Comparison of ENCODE assay signal across 22 mouse cellular contexts in genomic region chr12:33308668-33309067, GRCm38 (mm10).
DNase-seq lines count a peak whose midpoint lies in the region; ATAC-seq and TF ChIP-seq lines count a peak whose summit lies in the region.
"Had no signal": no experiment of that assay in that cellular context is flagged by ENCODE, and none has a peak within 500 bp of the region (broad histone marks: within the 10 kb centered on the region; RNA-seq: fewer than 3 reads in every experiment).

No protein-coding gene starts in this region.

- peaks cover 9% of the 10 kb centered on the region; the same call in 1 of the 2 replicates for H3K4me1 ChIP-seq in liver, embryonic 11.5 days (replicated peaks; ENCODE audit: control insufficient read depth, insufficient read depth, low read length)
- H3K4me1 ChIP-seq in liver, embryonic 14.5 days (replicated peaks; ENCODE audit: control insufficient read depth in 2 of 2, insufficient read depth in 2 of 2, low read length in 1 of 2), result peaks cover 11 to 48% of the 10 kb centered on the region in 2 experiments
- H3K4me1 ChIP-seq: embryonic facial prominence, embryonic 15.5 days had no signal

- no peak overlapping the region for H3K27ac ChIP-seq in liver, embryonic 11.5 days (ENCODE audit: low read depth, low read length)
- peak overlapping the region; percentile 56 for H3K27ac ChIP-seq in liver, embryonic 14.5 days
- H3K27ac ChIP-seq: embryonic facial prominence, embryonic 15.5 days; forebrain, embryonic 12.5 days; heart, adult 2 months; heart, embryonic 15.5 days; hindbrain, embryonic 13.5 days had no signal

- peak; percentile 67 for TF ChIP-seq EP300 in liver, embryonic 14.5 days (IDR thresholded peaks at IDR 0.05; ENCODE audit: low read depth)

- no peaks in the 10 kb centered on the region for H3K9me3 ChIP-seq in liver, embryonic 11.5 days (ENCODE audit: control insufficient read depth, low read length)
- no peaks in the 10 kb centered on the region for H3K9me3 ChIP-seq in liver, embryonic 14.5 days (ENCODE audit: control insufficient read depth, low read length)
- H3K9me3 ChIP-seq: embryonic facial prominence, embryonic 15.5 days; forebrain, embryonic 12.5 days; G1E; heart, embryonic 15.5 days; hindbrain, embryonic 13.5 days had no signal

- H3K4me3 ChIP-seq in liver, embryonic 11.5 days (ENCODE audit: low read depth, low read length), result no peak overlapping the region
- no peak overlapping the region for H3K4me3 ChIP-seq in liver, embryonic 14.5 days (ENCODE audit: insufficient read depth in 1 of 2, low read depth in 2 of 2, low read length in 2 of 2)
- H3K4me3 ChIP-seq: embryonic facial prominence, embryonic 15.5 days; forebrain, embryonic 12.5 days; heart, adult 2 months; heart, embryonic 15.5 days; hindbrain, embryonic 13.5 days had no signal

- ATAC-seq in liver, embryonic 11.5 days (replicated peaks; ENCODE audit: low FRiP score), result no peak
- peak; percentile 76 for ATAC-seq in liver, embryonic 14.5 days (ENCODE audit: insufficient read depth)
- ATAC-seq in megakaryocyte progenitor cell, adult 5-6 weeks (replicated peaks; ENCODE audit: poor library complexity), result peak; percentile 25
- ATAC-seq: CD4-positive, CD25-positive, alpha-beta regulatory T cell, adult 4 months; forebrain, postnatal 0 days had no signal

- H3K4me2 ChIP-seq in liver, embryonic 11.5 days, result no peak overlapping the region
- H3K4me2 ChIP-seq in liver, embryonic 14.5 days (ENCODE audit: low read depth), result peak overlapping the region; percentile 30; the same call in 1 of the 2 replicates
- H3K4me2 ChIP-seq: embryonic facial prominence, embryonic 15.5 days; forebrain, embryonic 12.5 days; heart, embryonic 11.5 days; heart, embryonic 15.5 days; hindbrain, embryonic 13.5 days had no signal

- 66% methylated on average over 7 of the region's 7 CpGs for WGBS in liver, embryonic 11.5 days
- WGBS in liver, embryonic 14.5 days (ENCODE audit: insufficient replicate concordance), result 36% methylated on average over 7 of the region's 7 CpGs

- H3K36me3 ChIP-seq in liver, embryonic 11.5 days (ENCODE audit: control insufficient read depth, insufficient read depth, low read length), result no peaks in the 10 kb centered on the region
- no peaks in the 10 kb centered on the region for H3K36me3 ChIP-seq in liver, embryonic 14.5 days (replicated peaks; ENCODE audit: control insufficient read depth, insufficient read depth, low read depth)
- H3K36me3 ChIP-seq: embryonic facial prominence, embryonic 15.5 days; forebrain, embryonic 12.5 days; heart, embryonic 15.5 days; hindbrain, embryonic 13.5 days had no signal

- H3K9ac ChIP-seq in liver, embryonic 11.5 days (ENCODE audit: low read depth, low read length), result no peak overlapping the region
- no peak overlapping the region for H3K9ac ChIP-seq in liver, embryonic 14.5 days (replicated peaks)
- H3K9ac ChIP-seq: embryonic facial prominence, embryonic 15.5 days; forebrain, embryonic 12.5 days; forebrain, postnatal 0 days; heart, embryonic 15.5 days; hindbrain, embryonic 13.5 days had no signal

- no peaks in the 10 kb centered on the region for H3K27me3 ChIP-seq in liver, embryonic 11.5 days (replicated peaks; ENCODE audit: control insufficient read depth, insufficient read depth, low read length)
- H3K27me3 ChIP-seq in liver, embryonic 14.5 days (ENCODE audit: control insufficient read depth, insufficient read depth, low read length), result no peaks in the 10 kb centered on the region
- H3K27me3 ChIP-seq: embryonic facial prominence, embryonic 15.5 days; heart, embryonic 15.5 days; hindbrain, embryonic 13.5 days had no signal

- DNase-seq in liver, result peak; percentile 47
- no peak for DNase-seq in liver, embryonic 11.5 days (ENCODE audit: low spot score)
- no peak for DNase-seq in liver, embryonic 14.5 days (ENCODE audit: low read depth in 3 of 3, low spot score in 3 of 3)
- no peak for DNase-seq in yolk sac, embryonic 10.5 days (ENCODE audit: low spot score)
- no peak for DNase-seq in ovary, postnatal 36 days (ENCODE audit: low spot score)
- no peak for DNase-seq in thymus, postnatal 0 days (ENCODE audit: low spot score)
- DNase-seq: adrenal gland, postnatal 25 days; cerebellum, adult 2 months; cerebellum, postnatal 10 days; embryo, embryonic 11 days; forebrain, postnatal 0 days; gastrocnemius, postnatal 14 days; heart, adult 2 months; heart, postnatal 14 days had no signal

- TF ChIP-seq CTCF in liver, embryonic 14.5 days (IDR thresholded peaks at IDR 0.05; ENCODE audit: low read depth), result no peak
